Mouse (Mus musculus): ENCODE data around the gene Oas1e. TPM values are rescaled to one million over a fixed set of nuclear protein-coding genes. Genes with fewer than 3 reads are reported as not detected.

Gene Oas1e
- total and polyA plus RNA-seq, 3 experiments, result not detected

- H3K27me3 ChIP-seq (ENCODE audit: control insufficient read depth in 1 of 2, insufficient read depth in 2 of 2, low read length in 2 of 2), result no peaks in the 10 kb centered on the region
- peaks cover 0 to 11% of the 10 kb centered on the region in 2 experiments; a peak in 2 of 4 replicates for H3K36me3 ChIP-seq (ENCODE audit: control insufficient read depth in 1 of 2, insufficient read depth in 2 of 2, low read length in 2 of 2)
- H3K9me3 ChIP-seq (replicated peaks; ENCODE audit: insufficient read depth, low read length), result no peaks in the 10 kb centered on the region
- H3K4me3 ChIP-seq (ENCODE audit: control insufficient read depth in 1 of 2, insufficient read depth in 1 of 2, low read depth in 2 of 2, low read length in 2 of 2), result peak overlapping the region; percentile 75 to 99
- peak overlapping the region; percentile 47 for H3K27ac ChIP-seq (ENCODE audit: control insufficient read depth, low read depth, low read length)
- H3K79me2 ChIP-seq (ENCODE audit: control insufficient read depth, insufficient read depth, low read length, poor library complexity), result no peaks in the 10 kb centered on the region
- H3K4me1 ChIP-seq (ENCODE audit: control insufficient read depth in 1 of 2, insufficient read depth in 2 of 2, low read length in 2 of 2), result peaks cover 15 to 48% of the 10 kb centered on the region in 2 experiments
- DNase-seq (ENCODE audit: low read depth, low spot score), result peak; percentile 68
- no peak for TF ChIP-seq CHD1 (IDR thresholded peaks at IDR 0.05; ENCODE audit: low read depth, low read length)
- no peak for TF ChIP-seq MAFK (IDR thresholded peaks at IDR 0.05; ENCODE audit: borderline replicate concordance, low read depth, low read length)
- no peak for TF ChIP-seq CTCF (IDR thresholded peaks at IDR 0.05 in 2 of 3, conservative IDR thresholded peaks at IDR 0.05 in 1 of 3; ENCODE audit: control insufficient read depth in 1 of 3, insufficient read depth in 1 of 3, low read depth in 2 of 3, low read length in 3 of 3, poor library complexity in 1 of 3, severe bottlenecking in 1 of 3)
- no peak for TF ChIP-seq USF2 (IDR thresholded peaks at IDR 0.05; ENCODE audit: borderline replicate concordance in 1 of 2, insufficient read depth in 1 of 2, low read depth in 1 of 2, low read length in 2 of 2)
- TF ChIP-seq SIN3A (IDR thresholded peaks at IDR 0.05; ENCODE audit: low read length), result no peak
- no peak for TF ChIP-seq E2F4 (IDR thresholded peaks at IDR 0.05; ENCODE audit: borderline replicate concordance, low read depth, low read length)
- no peak for TF ChIP-seq MAZ (IDR thresholded peaks at IDR 0.05; ENCODE audit: low read depth, low read length)
- TF ChIP-seq MAX (IDR thresholded peaks at IDR 0.05; ENCODE audit: low read length), result no peak
- TF ChIP-seq MEF2A (IDR thresholded peaks at IDR 0.05; ENCODE audit: extremely low read depth, insufficient replicate concordance, low read depth, low read length, poor library complexity, severe bottlenecking), result no peak
- no peak for TF ChIP-seq NELFE (IDR thresholded peaks at IDR 0.05; ENCODE audit: low read depth, low read length)
- no peak for TF ChIP-seq ETS1 (IDR thresholded peaks at IDR 0.05; ENCODE audit: low read depth, low read length)
- no peak for TF ChIP-seq JUND (IDR thresholded peaks at IDR 0.05; ENCODE audit: low read depth, low read length)
- no peak for TF ChIP-seq TCF12 (IDR thresholded peaks at IDR 0.05; ENCODE audit: low read depth, low read length)
- no peak for TF ChIP-seq HCFC1 (IDR thresholded peaks at IDR 0.05; ENCODE audit: low read depth, low read length)
- peak overlapping the region; percentile 58 for H3K9ac ChIP-seq (ENCODE audit: control insufficient read depth, low read depth, low read length, poor library complexity, severe bottlenecking)
These were observed 18.5 kb downstream of the Oas1e start for GRCm38 (mm10) chr5:120776801-120777200.

- no peaks in the 10 kb centered on the region for H3K79me2 ChIP-seq (ENCODE audit: control insufficient read depth, insufficient read depth, low read length, poor library complexity)
- peak overlapping the region; percentile 36 to 99 for H3K4me3 ChIP-seq (ENCODE audit: control insufficient read depth in 1 of 2, insufficient read depth in 1 of 2, low read depth in 2 of 2, low read length in 2 of 2)
- H3K9me3 ChIP-seq (replicated peaks; ENCODE audit: insufficient read depth, low read length), result no peaks in the 10 kb centered on the region
- peak overlapping the region; percentile 89 for H3K27ac ChIP-seq (ENCODE audit: control insufficient read depth, low read depth, low read length)
- H3K36me3 ChIP-seq (ENCODE audit: control insufficient read depth in 1 of 2, insufficient read depth in 2 of 2, low read length in 2 of 2), result peaks cover 0 to 11% of the 10 kb centered on the region in 2 experiments; a peak in 2 of 4 replicates
- H3K4me1 ChIP-seq (ENCODE audit: control insufficient read depth in 1 of 2, insufficient read depth in 2 of 2, low read length in 2 of 2), result peaks cover 15 to 48% of the 10 kb centered on the region in 2 experiments
- H3K9ac ChIP-seq (ENCODE audit: control insufficient read depth, low read depth, low read length, poor library complexity, severe bottlenecking), result peak overlapping the region; percentile 58
- DNase-seq (ENCODE audit: low read depth, low spot score), result peak; percentile 93
- no peaks in the 10 kb centered on the region for H3K27me3 ChIP-seq (ENCODE audit: control insufficient read depth in 1 of 2, insufficient read depth in 2 of 2, low read length in 2 of 2)
- TF ChIP-seq TAL1 (IDR thresholded peaks at IDR 0.05; ENCODE audit: low read length) (peak; percentile 80), JUND (IDR thresholded peaks at IDR 0.05; ENCODE audit: low read depth, low read length) (peak; percentile 80; the same call in 1 of the 2 replicates), EP300 (IDR thresholded peaks at IDR 0.05; ENCODE audit: low read depth in 1 of 2, low read length in 2 of 2) (peak; percentile 35 to 64; a peak in 3 of 4 replicates), GATA1 (IDR thresholded peaks at IDR 0.05; ENCODE audit: low read depth, low read length) (peak; percentile 74), POLR2A (IDR thresholded peaks at IDR 0.05; ENCODE audit: control insufficient read depth in 1 of 2, insufficient read depth in 1 of 2, low read depth in 1 of 2, low read length in 2 of 2, poor library complexity in 1 of 2) (peak; percentile 41 to 62; a peak in 3 of 4 replicates), MEF2A (IDR thresholded peaks at IDR 0.05; ENCODE audit: extremely low read depth, insufficient replicate concordance, low read depth, low read length, poor library complexity, severe bottlenecking) (peak; percentile 81; the same call in 1 of the 2 replicates), TCF12 (IDR thresholded peaks at IDR 0.05; ENCODE audit: low read depth, low read length) (peak; percentile 64; the same call in 1 of the 2 replicates), KAT2A (conservative IDR thresholded peaks at IDR 0.05; ENCODE audit: low read depth, low read length) (peak; percentile 43; the same call in 1 of the 2 replicates), POLR2AphosphoS5 (IDR thresholded peaks at IDR 0.05; ENCODE audit: borderline replicate concordance, low read depth, low read length) (no peak), USF2 (IDR thresholded peaks at IDR 0.05; ENCODE audit: borderline replicate concordance in 1 of 2, insufficient read depth in 1 of 2, low read depth in 1 of 2, low read length in 2 of 2) (no peak), MAZ (IDR thresholded peaks at IDR 0.05; ENCODE audit: low read depth, low read length) (0 out of 2 replicates have a peak, but pooled peaks have one; percentile 49), ETS1 (IDR thresholded peaks at IDR 0.05; ENCODE audit: low read depth, low read length) (peak; percentile 70), HCFC1 (IDR thresholded peaks at IDR 0.05; ENCODE audit: low read depth, low read length) (peak; percentile 76), MAX (IDR thresholded peaks at IDR 0.05; ENCODE audit: low read length) (peak; percentile 78), TBP (IDR thresholded peaks at IDR 0.05; ENCODE audit: low read depth, low read length) (peak; percentile 48; the same call in 1 of the 2 replicates), UBTF (IDR thresholded peaks at IDR 0.05; ENCODE audit: borderline replicate concordance, insufficient read depth, low read depth, low read length) (no peak), RAD21 (IDR thresholded peaks at IDR 0.05; ENCODE audit: low read depth, low read length) (no peak), SIN3A (IDR thresholded peaks at IDR 0.05; ENCODE audit: low read length) (peak; percentile 78), ZKSCAN1 (IDR thresholded peaks at IDR 0.05; ENCODE audit: low read depth, low read length) (no peak), POLR2AphosphoS2 (IDR thresholded peaks at IDR 0.05; ENCODE audit: low read length) (no peak), NELFE (IDR thresholded peaks at IDR 0.05; ENCODE audit: low read depth, low read length) (no peak), MYC (IDR thresholded peaks at IDR 0.05; ENCODE audit: low read depth, low read length) (peak; percentile 92), RCOR1 (IDR thresholded peaks at IDR 0.05; ENCODE audit: low read depth, low read length) (0 out of 2 replicates have a peak, but pooled peaks have one; percentile 35)
These were observed 19.9 kb downstream of the Oas1e start for GRCm38 (mm10) chr5:120775287-120775985.
